Mouse (Mus musculus) liver, adult 2 months (tissue): ENCODE measurements at regions not wholly inside any gene's neighbourhood (a gene's known extent, or its start where the extent isn't known, plus 50 kb on each side); places are given as distances from the start of the nearest gene placed in this dataset.

Source experiments
- CTCF ChIP-seq: fragments of 200-500 bp; IDR thresholded peaks from 2 replicates; pipeline ENCODE4 v1.5.1; 2011; ENCODE audit warnings: low read depth, low read length, control low read depth
- POLR2A ChIP-seq: fragments of 200-500 bp; IDR thresholded peaks from 2 replicates; pipeline ENCODE4 v1.6.1; 2011; ENCODE audit warnings: low read length, control low read depth; ENCODE audit not compliant: insufficient read depth; ENCODE audit errors: extremely low read depth

GRCm38 (mm10) chr1:186497872-186498271 is 207.9 kb downstream of the Tgfb2 start:
- TF ChIP-seq CTCF (no peak), POLR2A (no peak)
